Mouse (Mus musculus) liver, embryonic 18 days (tissue): Measurements from ENCODE around the gene Ddx1. TPM values are rescaled to one million over a fixed set of nuclear protein-coding genes. Genes with fewer than 3 reads are reported as not detected.

Experiments
- polyA plus RNA-seq: library from polyadenylated mRNA; depleted of rRNA; stranded (reverse); fragments of >200 nt; gene quantifications from 2 replicates; pipeline ENCODE4 v1.2.3, GENCODE M21; 2012; rRNA removed

Gene Ddx1
- polyA plus RNA-seq, result 21.1 and 23.1 TPM in 2 replicates

GRCm38 (mm10) chr12:13248691-13249572, at the start of gene Ddx1:
Gene Ddx1 (minus strand): TSS chr12:13249213.

GRCm38 (mm10) chr12:13268826-13269449, 19.9 kb upstream of the Ddx1 start, which contains the start of gene Nbas:
Gene Nbas (plus strand): TSS chr12:13269133.

Other genes starting within 250 kb of the Ddx1 start
- 4.6 and 4.7 TPM in 2 replicates for gene Nbas, start 19.9 kb upstream of the Ddx1 start, polyA plus RNA-seq